Mouse (Mus musculus) neural tube, embryonic 10.5 days (tissue): ENCODE measurements around the gene Galp.
"Not testable (repeated sequence)": the region's sequence is repeated elsewhere in the genome, so short reads cannot be mapped to it uniquely, and the experiment has no call there.

Source experiments
- DNase-seq: peaks from one replicate; pipeline ENCODE4 v3.0.0-alpha.2; 2017; ENCODE audit warnings: low spot score; ENCODE audit errors: extremely low spot score

Galp gene

GRCm38 (mm10) chr7:6174365-6174987 is 22.4 kb upstream of the Galp start:
- not testable (repeated sequence) for DNase-seq

- no peak for DNase-seq
Observed at GRCm38 (mm10) chr7:6179013-6179412, 17.9 kb upstream of the Galp start.

DNA sequence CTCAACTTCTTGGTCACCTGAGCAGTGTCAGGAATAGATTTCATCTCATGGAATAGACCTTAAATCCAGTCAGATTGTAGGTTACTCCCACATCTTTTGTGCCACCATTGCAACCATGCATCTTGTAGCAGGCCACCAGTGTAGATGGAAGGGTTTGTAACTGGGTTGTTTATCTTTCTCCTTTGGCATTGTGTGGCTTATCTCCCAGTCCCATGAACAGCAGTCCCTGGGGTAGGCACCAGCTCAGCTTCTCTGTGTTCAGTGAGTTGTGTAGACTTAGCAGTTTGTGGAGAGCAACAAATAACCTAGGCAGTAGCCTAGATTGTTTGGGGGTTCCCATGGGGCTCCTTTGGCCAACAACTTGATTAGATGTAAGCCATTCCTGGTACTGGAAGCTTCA is 14.0 kb upstream of the Galp start:
- DNase-seq = no peak

GRCm38 (mm10) chr7:6183802-6184201 is 13.1 kb upstream of the Galp start:
- DNase-seq = no peak

DNA sequence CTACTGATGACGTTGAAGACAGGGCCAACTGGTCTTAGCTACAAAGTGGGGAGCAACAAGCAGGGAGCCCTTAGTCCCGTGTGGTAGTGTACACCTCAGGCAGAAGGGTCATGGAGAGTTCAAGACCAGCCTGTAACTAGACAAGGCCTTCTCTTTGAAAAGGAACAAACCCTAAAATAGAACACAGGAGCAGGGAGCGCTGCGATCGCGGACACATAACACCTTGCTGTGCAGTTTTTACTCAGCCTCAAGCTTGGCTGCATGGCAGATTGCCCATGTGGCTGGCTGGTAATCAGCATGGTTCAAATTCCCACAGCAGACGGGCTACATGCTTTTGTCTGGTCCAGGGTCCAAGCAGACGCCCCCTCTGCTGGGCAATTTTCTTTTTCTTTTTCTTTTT is 12.4 kb upstream of the Galp start:
- no peak for DNase-seq

- DNase-seq = no peak
Observed at GRCm38 (mm10) chr7:6185391-6185790, 11.5 kb upstream of the Galp start.

GRCm38 (mm10) chr7:6186176-6186575 is 10.7 kb upstream of the Galp start:
- no peak for DNase-seq

DNA sequence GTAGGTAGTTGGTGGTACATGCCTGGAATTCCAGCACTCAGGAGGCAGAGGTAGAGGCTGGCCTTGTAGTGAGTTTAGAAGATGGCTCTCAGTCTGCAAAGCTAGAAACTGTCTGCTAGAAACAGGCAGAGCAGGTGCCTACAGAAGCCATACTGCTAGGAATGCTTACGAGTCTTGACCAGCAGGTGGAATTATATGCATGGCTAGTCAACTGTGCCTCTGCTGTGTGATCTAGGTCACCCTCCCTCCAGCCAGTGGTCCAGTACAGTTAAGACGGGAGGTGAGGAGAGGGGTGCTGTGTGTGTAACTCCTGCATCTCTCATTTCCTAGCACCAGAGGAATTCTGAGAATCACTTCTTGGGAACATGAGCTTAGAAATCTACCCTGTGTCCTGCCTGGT is 10.1 kb upstream of the Galp start:
- no peak for DNase-seq

DNA sequence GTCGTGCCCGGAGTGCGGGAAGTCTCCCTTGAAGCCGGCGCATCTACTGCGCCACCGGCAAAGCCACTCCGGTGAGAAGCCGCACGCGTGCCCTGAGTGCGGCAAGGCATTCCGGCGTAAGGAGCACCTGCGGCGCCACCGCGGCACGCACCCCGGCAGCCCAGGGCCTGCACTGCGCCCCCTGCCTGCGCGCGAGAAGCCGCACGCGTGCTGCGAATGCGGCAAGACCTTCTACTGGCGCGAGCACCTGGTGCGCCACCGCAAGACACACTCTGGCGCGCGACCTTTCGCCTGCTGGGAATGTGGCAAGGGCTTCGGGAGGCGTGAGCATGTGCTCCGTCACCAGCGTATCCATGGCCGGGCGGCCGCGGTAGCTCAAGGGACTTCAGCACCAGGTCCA is 7.3 kb upstream of the Galp start:
- peak; percentile 24 for DNase-seq

- DNase-seq = peak; percentile 58
Observed at GRCm38 (mm10) chr7:6191376-6191775, 5.5 kb upstream of the Galp start.

DNA sequence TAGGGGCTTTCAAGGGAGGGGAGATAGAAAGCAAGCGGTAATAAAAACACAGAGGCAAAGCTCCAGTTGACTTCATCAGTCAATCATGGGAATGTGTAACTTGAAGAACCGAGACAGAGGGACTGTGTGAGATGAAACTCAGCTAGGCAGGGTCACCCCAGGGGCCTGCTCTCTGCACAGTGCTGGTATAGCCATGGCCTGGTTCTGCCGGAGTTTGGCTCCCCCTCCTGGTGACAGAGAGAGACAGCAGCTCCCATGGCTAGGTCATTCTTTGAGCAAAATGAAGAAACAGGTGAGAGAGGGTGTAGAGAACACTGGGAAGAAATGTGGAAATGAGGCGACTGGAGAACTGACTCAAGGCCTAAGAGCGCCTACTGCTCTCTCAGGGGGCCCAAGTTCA is 2.8 kb upstream of the Galp start:
- DNase-seq = peak; percentile 64

DNA sequence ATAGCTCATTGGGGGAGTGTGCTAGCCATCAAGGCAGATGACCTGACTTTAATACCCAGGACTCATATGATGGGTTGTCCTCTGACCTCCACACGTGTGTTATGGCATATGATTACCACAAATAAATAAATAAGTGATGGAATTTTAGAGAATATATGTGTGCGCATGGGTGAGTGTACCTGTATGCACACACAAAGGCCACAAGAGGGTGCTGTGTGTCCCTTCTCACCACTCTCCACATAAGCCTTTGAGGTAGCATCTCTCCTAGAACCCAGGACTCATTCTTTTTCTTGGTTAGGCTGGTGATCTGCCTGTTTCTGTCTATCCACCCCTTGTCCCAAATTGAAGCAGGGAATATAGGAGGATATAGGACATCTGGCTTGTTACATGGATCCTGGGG is 1.1 kb upstream of the Galp start:
- DNase-seq = no peak

DNA sequence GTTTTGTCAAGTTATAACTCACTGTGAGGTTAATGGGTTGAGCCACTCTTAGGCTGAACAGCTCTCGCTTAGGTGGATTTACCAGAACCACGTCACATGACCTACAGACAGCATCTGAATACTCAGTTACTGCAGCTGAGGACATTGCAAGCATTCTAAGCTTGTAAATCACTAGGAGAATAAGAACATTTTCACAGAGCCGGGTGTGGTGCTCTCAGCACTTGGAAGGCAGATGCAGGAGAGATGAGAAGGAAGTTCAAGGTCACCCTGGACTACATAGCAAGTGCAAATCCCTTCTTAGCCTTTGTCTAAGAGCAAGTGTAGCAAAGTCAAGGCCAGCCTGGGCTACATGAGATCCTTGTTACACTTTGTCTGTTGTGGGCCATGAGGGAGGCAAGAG is 7.3 kb downstream of the Galp start:
- DNase-seq = no peak

DNA sequence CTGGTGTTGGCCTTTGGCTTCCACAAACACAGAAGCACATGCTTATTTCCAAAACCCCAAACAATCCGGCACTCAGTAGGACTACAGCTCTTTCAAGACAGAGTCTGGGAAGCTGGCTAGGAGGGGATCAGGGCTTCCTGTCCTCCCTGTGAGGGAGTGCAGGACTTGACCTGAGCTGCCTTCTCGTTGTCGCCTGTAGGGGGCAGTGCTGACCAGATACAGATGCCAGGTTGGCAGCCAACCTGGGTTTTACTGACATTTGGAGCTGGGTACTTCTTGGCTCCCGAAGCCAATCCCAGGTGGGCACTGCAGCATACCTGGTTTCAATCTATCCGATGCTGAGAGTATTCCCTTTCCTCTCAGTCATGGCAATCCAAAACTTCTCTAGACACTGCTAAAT is 16.3 kb downstream of the Galp start:
- DNase-seq = no peak

GRCm38 (mm10) chr7:6214691-6215090 is 17.8 kb downstream of the Galp start:
- DNase-seq = not testable (repeated sequence)

DNA sequence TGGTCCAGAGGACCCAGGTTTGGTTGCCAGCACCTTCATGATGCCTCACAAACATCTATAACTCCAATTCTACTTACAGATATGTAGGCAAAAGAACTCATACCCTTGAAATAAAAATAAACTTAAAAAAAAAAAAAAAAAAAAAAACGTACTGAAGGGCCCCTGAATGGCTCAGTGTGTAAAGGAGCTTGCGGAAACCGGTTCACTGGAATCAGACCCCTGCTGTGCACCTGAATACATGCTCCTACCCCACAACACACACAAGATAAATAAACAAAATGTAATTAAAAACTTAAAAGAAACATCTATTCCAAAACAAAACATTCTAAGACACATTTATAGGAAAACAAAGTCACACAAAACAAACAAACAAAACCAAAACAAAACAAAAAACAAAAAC is 23.3 kb downstream of the Galp start:
- no peak for DNase-seq

- no peak for DNase-seq
Observed at GRCm38 (mm10) chr7:6221978-6222377, 25.1 kb downstream of the Galp start, which contains the start of gene Zscan5b. Zscan5b (plus strand) TSS chr7:6222278.

GRCm38 (mm10) chr7:6228491-6228890 is 31.6 kb downstream of the Galp start:
- not testable (repeated sequence) for DNase-seq

- no peak for DNase-seq
Observed at GRCm38 (mm10) chr7:6239787-6240186, 42.9 kb downstream of the Galp start.

DNA sequence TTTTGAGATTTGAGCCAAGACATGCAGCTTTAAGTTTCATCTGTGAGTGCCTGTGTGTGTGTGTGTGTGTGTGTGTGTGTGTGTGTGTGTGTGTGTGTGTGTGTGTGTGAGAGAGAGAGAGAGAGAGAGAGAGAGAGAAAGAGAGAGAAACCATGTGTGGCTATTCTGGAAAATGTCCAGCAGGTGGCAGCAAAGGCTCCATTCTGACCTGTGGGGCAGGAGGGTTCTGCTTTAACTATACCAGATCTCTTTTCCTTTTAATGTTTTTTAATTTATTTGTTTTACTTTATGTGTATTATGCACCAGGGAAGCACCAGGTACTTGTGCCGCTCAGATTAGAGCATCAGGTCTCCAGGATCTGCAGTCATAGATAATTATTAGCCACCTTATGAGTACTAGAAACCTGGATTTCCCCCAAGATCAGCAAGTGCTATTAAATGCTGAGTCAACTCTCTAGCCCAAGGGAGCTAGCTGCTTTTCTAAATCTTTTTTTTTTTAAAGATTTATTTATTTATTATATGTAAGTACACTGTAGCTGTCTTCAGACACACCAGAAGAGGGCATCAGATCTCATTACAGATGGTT is 44.0 kb downstream of the Galp start:
- DNase-seq = peak; percentile 21

DNA sequence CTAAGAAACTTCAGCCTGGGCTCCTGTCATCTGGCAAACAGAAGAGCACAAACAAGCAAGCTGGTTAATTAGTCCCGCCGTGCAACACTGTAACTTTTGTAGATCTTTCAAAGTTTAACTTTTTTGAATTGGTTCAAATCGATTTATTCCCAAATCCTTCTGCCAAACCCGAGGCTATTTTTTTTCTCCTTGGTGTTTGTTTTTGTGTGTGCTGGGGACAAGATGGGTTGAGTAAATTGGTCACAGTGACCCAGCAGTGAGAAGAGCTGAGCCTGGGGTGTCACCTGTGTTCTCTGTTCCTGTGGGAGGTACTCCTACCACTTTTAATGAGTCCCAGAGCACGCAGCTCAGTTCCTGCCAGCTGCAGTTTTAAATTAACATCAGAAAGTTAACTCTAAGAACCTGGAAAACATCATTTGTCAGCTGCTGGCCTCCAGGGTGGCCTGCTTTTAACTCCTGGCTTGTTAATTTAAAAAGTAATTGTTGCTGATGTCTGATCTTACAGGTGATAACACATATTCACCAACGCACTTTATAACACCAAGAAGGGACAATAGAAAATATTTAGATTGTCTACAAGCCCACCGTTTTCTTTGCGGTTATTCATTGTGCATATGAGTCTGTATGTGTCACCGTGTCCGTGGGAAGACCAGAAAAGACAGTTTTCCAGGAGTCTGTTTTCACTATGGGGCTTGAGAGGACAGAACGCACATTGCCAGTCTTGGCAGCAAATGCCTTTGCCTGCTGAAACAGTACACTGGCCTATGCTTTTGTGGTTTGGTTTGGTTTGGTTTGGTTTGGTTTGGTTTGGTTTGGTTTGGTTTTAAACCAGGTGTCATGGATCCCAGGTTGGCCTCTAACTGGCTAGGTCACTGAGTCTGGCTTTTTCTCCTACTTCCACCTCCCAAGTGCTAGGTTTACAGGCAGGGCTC is 47.7 kb downstream of the Galp start:
- DNase-seq = no peak

- DNase-seq = no peak
Observed at GRCm38 (mm10) chr7:6252410-6252809, 55.5 kb downstream of the Galp start, which contains the start of gene Epp13. Epp13 (plus strand) TSS chr7:6252710.
